Mouse (Mus musculus) MEL (cell line): ENCODE results near the gene Ankrd36. TPM values are rescaled to one million over a fixed set of nuclear protein-coding genes. Genes with fewer than 3 reads are reported as not detected.

Experiments
- DNase-seq: peaks from one replicate; pipeline ENCODE4 v3.0.0; 2011; ENCODE audit warnings: low read depth, low spot score
- H3K27ac ChIP-seq: 2 replicates; pipeline ENCODE4 v1.5.1; 2012; ENCODE audit warnings: low read depth, mild to moderate bottlenecking, control low read depth, low read length, moderate library complexity; ENCODE audit not compliant: control insufficient read depth
- H3K27me3 ChIP-seq, 2 experiments: fragments of 150-350 bp in 1 of 2; sonication (generic) in 1 of 2; 2 replicates each; pipeline ENCODE4 v1.6.1; 2012; ENCODE audit warnings: low read length in 2 of 2, mild to moderate bottlenecking in 2 of 2, improper control_type of control experiment in 1 of 2, moderate library complexity in 1 of 2; ENCODE audit not compliant: insufficient read depth in 2 of 2, control insufficient read depth in 1 of 2
- H3K36me3 ChIP-seq, 2 experiments: 2 replicates each; pipeline ENCODE4 v1.6.1; 2012 to 2014; ENCODE audit warnings: low read length in 2 of 2, improper control_type of control experiment in 1 of 2, inconsistent platforms in 1 of 2, mild to moderate bottlenecking in 1 of 2; ENCODE audit not compliant: insufficient read depth in 2 of 2, control insufficient read depth in 1 of 2
- H3K4me1 ChIP-seq, 2 experiments: fragments of 150-350 bp in 1 of 2; sonication (generic) in 1 of 2; 2 replicates each; pipeline ENCODE4 v1.6.1; 2012; ENCODE audit warnings: low read length in 2 of 2, improper control_type of control experiment in 1 of 2, mild to moderate bottlenecking in 1 of 2; ENCODE audit not compliant: insufficient read depth in 2 of 2, control insufficient read depth in 1 of 2
- H3K4me3 ChIP-seq, 2 experiments: fragments of 150-350 bp in 1 of 2; sonication (generic) in 1 of 2; 2 replicates each; pipeline ENCODE4 v1.5.1; 2012; ENCODE audit warnings: low read depth in 2 of 2, low read length in 2 of 2, mild to moderate bottlenecking in 2 of 2, moderate library complexity in 2 of 2, control low read depth in 1 of 2, improper control_type of control experiment in 1 of 2; ENCODE audit not compliant: control insufficient read depth in 1 of 2, insufficient read depth in 1 of 2
- H3K79me2 ChIP-seq: 2 replicates; pipeline ENCODE4 v1.6.1; 2012; ENCODE audit warnings: mild to moderate bottlenecking, low read length, moderate library complexity; ENCODE audit not compliant: control insufficient read depth, poor library complexity, insufficient read depth
- H3K9ac ChIP-seq: 2 replicates; pipeline ENCODE4 v1.6.1; 2012; ENCODE audit warnings: low read depth, mild to moderate bottlenecking, control low read depth, low read length, moderate library complexity; ENCODE audit not compliant: control insufficient read depth, poor library complexity, severe bottlenecking
- H3K9me3 ChIP-seq: fragments of 150-350 bp; sonication (generic); replicated peaks from 2 replicates; pipeline ENCODE4 v1.6.1; 2012; ENCODE audit warnings: mild to moderate bottlenecking, low read length, improper control_type of control experiment, moderate library complexity; ENCODE audit not compliant: insufficient read depth
- BHLHE40 ChIP-seq: IDR thresholded peaks from 2 replicates; pipeline ENCODE4 v1.6.1; 2012; ENCODE audit warnings: low read depth, mild to moderate bottlenecking, inconsistent platforms, low read length, improper control_type of control experiment, borderline replicate concordance
- CHD1 ChIP-seq: IDR thresholded peaks from 2 replicates; pipeline ENCODE4 v1.6.1; 2012; ENCODE audit warnings: low read depth, mild to moderate bottlenecking, inconsistent platforms, low read length, improper control_type of control experiment
- CHD2 ChIP-seq: IDR thresholded peaks from 2 replicates; pipeline ENCODE4 v1.6.1; 2011; ENCODE audit warnings: low read length, improper control_type of control experiment
- E2F4 ChIP-seq: IDR thresholded peaks from 2 replicates; pipeline ENCODE4 v1.6.1; 2011; ENCODE audit warnings: low read depth, low read length, improper control_type of control experiment, borderline replicate concordance
- ELF1 ChIP-seq: IDR thresholded peaks from 2 replicates; pipeline ENCODE4 v1.6.1; 2014; ENCODE audit warnings: low read depth, mild to moderate bottlenecking, inconsistent platforms, low read length, improper control_type of control experiment, moderate library complexity
- EP300 ChIP-seq, 2 experiments: IDR thresholded peaks; 2 replicates each; pipeline ENCODE4 v1.6.1; 2011; ENCODE audit warnings: improper control_type of control experiment in 2 of 2, low read length in 2 of 2, low read depth in 1 of 2, mild to moderate bottlenecking in 1 of 2
- JUND ChIP-seq: IDR thresholded peaks from 2 replicates; pipeline ENCODE4 v1.6.1; 2011; ENCODE audit warnings: low read depth, mild to moderate bottlenecking, improper control_type of control experiment, low read length
- MAZ ChIP-seq: IDR thresholded peaks from 2 replicates; pipeline ENCODE4 v1.6.1; 2012; ENCODE audit warnings: low read depth, mild to moderate bottlenecking, inconsistent platforms, low read length, improper control_type of control experiment
- MXI1 ChIP-seq: IDR thresholded peaks from 2 replicates; pipeline ENCODE4 v1.6.1; 2011; ENCODE audit warnings: mild to moderate bottlenecking, low read depth, low read length, improper control_type of control experiment
- MYC ChIP-seq: IDR thresholded peaks from 2 replicates; pipeline ENCODE4 v1.6.1; 2011; ENCODE audit warnings: low read depth, mild to moderate bottlenecking, low read length, improper control_type of control experiment, moderate library complexity
- RAD21 ChIP-seq: IDR thresholded peaks from 2 replicates; pipeline ENCODE4 v1.6.1; 2011; ENCODE audit warnings: mild to moderate bottlenecking, low read depth, low read length, improper control_type of control experiment
- RCOR1 ChIP-seq: IDR thresholded peaks from 2 replicates; pipeline ENCODE4 v1.6.1; 2012; ENCODE audit warnings: low read depth, mild to moderate bottlenecking, inconsistent platforms, low read length, improper control_type of control experiment
- SIN3A ChIP-seq: IDR thresholded peaks from 2 replicates; pipeline ENCODE4 v1.6.1; 2012; ENCODE audit warnings: low read length, improper control_type of control experiment, inconsistent platforms
- SMC3 ChIP-seq: IDR thresholded peaks from 2 replicates; pipeline ENCODE4 v1.6.1; 2011; ENCODE audit warnings: low read depth, low read length, improper control_type of control experiment
- TBP ChIP-seq: IDR thresholded peaks from 2 replicates; pipeline ENCODE4 v1.8.0; 2011; ENCODE audit warnings: low read depth, low read length, improper control_type of control experiment
- USF1 ChIP-seq: IDR thresholded peaks from 2 replicates; pipeline ENCODE4 v1.6.1; 2014; ENCODE audit warnings: low read depth, mild to moderate bottlenecking, inconsistent platforms, low read length, improper control_type of control experiment, moderate library complexity
- USF2 ChIP-seq, 2 experiments: IDR thresholded peaks; 2 replicates each; pipeline ENCODE4 v1.6.1; 2011 to 2012; ENCODE audit warnings: improper control_type of control experiment in 2 of 2, low read length in 2 of 2, borderline replicate concordance in 1 of 2, inconsistent platforms in 1 of 2, low read depth in 1 of 2, mild to moderate bottlenecking in 1 of 2; ENCODE audit not compliant: insufficient read depth in 1 of 2
- ZKSCAN1 ChIP-seq: IDR thresholded peaks from 2 replicates; pipeline ENCODE4 v1.6.1; 2012; ENCODE audit warnings: low read depth, mild to moderate bottlenecking, inconsistent platforms, low read length, improper control_type of control experiment, moderate library complexity
- ZMIZ1 ChIP-seq: IDR thresholded peaks from 2 replicates; pipeline ENCODE4 v1.6.1; 2012; ENCODE audit warnings: low read depth, mild to moderate bottlenecking, inconsistent platforms, low read length, improper control_type of control experiment, moderate library complexity
- polyA plus RNA-seq, 2 experiments: library from polyadenylated mRNA; stranded (reverse) in 1 of 2; unstranded in 1 of 2; fragments of >175 nt in 1 of 2; fragments of >200 nt in 1 of 2; gene quantifications; 2 replicates each; pipeline versions ENCODE4 v1.2.1 to v1.2.4; 2012; ENCODE audit warnings: low replicate concordance in 2 of 2, low read depth in 1 of 2; ENCODE audit not compliant: insufficient read length in 2 of 2, insufficient read depth in 1 of 2, missing spikeins in 1 of 2
- total RNA-seq: library from RNA; depleted of rRNA; stranded (reverse); fragments of 300-350 nt; gene quantifications from 2 replicates; pipeline ENCODE4 v1.2.3, GENCODE M21; 2012

Gene Ankrd36
- total and polyA plus RNA-seq, 3 experiments: 3.2 to 3.4 TPM; not detected in 1

GRCm38 (mm10) chr11:5562625-5563268 is 6.7 kb upstream of the Ankrd36 start:
- Histone ChIP-seq H3K27me3 (no peaks in the 10 kb centered on the region), H3K27ac (no peak overlapping the region), H3K79me2 (no peaks in the 10 kb centered on the region), H3K9ac (no peak overlapping the region), H3K9me3 (no peaks in the 10 kb centered on the region), H3K36me3 (peaks cover 0 to 28% of the 10 kb centered on the region in 2 experiments; a peak in 2 of 4 replicates), H3K4me3 (no peak overlapping the region), H3K4me1 (peaks cover 18 to 36% of the 10 kb centered on the region in 2 experiments)
- peak; percentile 54 for DNase-seq
- TF ChIP-seq CHD2 (no peak), JUND (no peak), SIN3A (peak; percentile 10; the same call in 1 of the 2 replicates), MXI1 (peak; percentile 44; the same call in 1 of the 2 replicates), SMC3 (0 out of 2 replicates have a peak, but pooled peaks have one; percentile 4)

GRCm38 (mm10) chr11:5563898-5564297 is 5.6 kb upstream of the Ankrd36 start:
- Histone ChIP-seq H3K4me3 (no peak overlapping the region), H3K79me2 (no peaks in the 10 kb centered on the region), H3K27ac (no peak overlapping the region), H3K9me3 (no peaks in the 10 kb centered on the region), H3K9ac (no peak overlapping the region), H3K4me1 (peaks cover 24 to 47% of the 10 kb centered on the region in 2 experiments), H3K36me3 (peaks cover 0 to 38% of the 10 kb centered on the region in 2 experiments; a peak in 2 of 4 replicates), H3K27me3 (no peaks in the 10 kb centered on the region)
- TF ChIP-seq BHLHE40 (no peak), RCOR1 (no peak), CHD1 (no peak), ELF1 (no peak), TBP (no peak), EP300 (IDR thresholded peaks at IDR 0.05; ENCODE audit: low read depth in 1 of 2, low read length in 2 of 2) (no peak), MXI1 (no peak), USF2 (IDR thresholded peaks at IDR 0.05; ENCODE audit: borderline replicate concordance in 1 of 2, insufficient read depth in 1 of 2, low read depth in 1 of 2, low read length in 2 of 2) (no peak), MAZ (no peak), MYC (no peak), E2F4 (no peak), USF1 (no peak), RAD21 (no peak), ZKSCAN1 (no peak), ZMIZ1 (no peak)
- DNase-seq: no peak
